Mouse (Mus musculus) cerebellum, postnatal 10 days (tissue): ENCODE measurements around the gene Kcnmb2.

Experiments used
- DNase-seq, 2 experiments: peaks; one replicate each; pipeline ENCODE4 v3.0.0; 2021; ENCODE audit warnings: mixed read lengths in 2 of 2

Kcnmb2 gene

GRCm38 (mm10) chr3:31902504-31903330 lies at the start of gene Kcnmb2:
TSS of gene Kcnmb2 (plus strand) at chr3:31902507.
- DNase-seq: peak; percentile 49 to 69

GRCm38 (mm10) chr3:31863522-31863921 lies 38.8 kb upstream of the Kcnmb2 start:
- DNase-seq: no peak

- DNase-seq: no peak
These were observed 38.2 kb upstream of the Kcnmb2 start for GRCm38 (mm10) chr3:31864070-31864469.

- no peak for DNase-seq
These were observed 30.8 kb upstream of the Kcnmb2 start for GRCm38 (mm10) chr3:31871461-31871860.

GRCm38 (mm10) chr3:31882621-31883131 lies 19.6 kb upstream of the Kcnmb2 start:
- peak in 1 of 2 experiments; percentile 5 for DNase-seq

- no peak for DNase-seq
These were observed 9.7 kb upstream of the Kcnmb2 start for GRCm38 (mm10) chr3:31892653-31893052.

GRCm38 (mm10) chr3:31903506-31903905 lies 1.2 kb downstream of the Kcnmb2 start:
- DNase-seq: peak; percentile 17 to 38

- no peak for DNase-seq
These were observed 1.8 kb downstream of the Kcnmb2 start for GRCm38 (mm10) chr3:31904156-31904555.

GRCm38 (mm10) chr3:31911168-31911567 lies 8.9 kb downstream of the Kcnmb2 start:
- no peak for DNase-seq

- no peak for DNase-seq
These were observed 9.4 kb downstream of the Kcnmb2 start for GRCm38 (mm10) chr3:31911690-31912089.

- peak; percentile 32 to 45 for DNase-seq
These were observed 26.2 kb downstream of the Kcnmb2 start for GRCm38 (mm10) chr3:31928544-31928943.

- no peak for DNase-seq
These were observed 32.4 kb downstream of the Kcnmb2 start for GRCm38 (mm10) chr3:31934704-31935103.

GRCm38 (mm10) chr3:31941478-31941877 lies 39.2 kb downstream of the Kcnmb2 start:
- no peak for DNase-seq

- DNase-seq: no peak
These were observed 51.9 kb downstream of the Kcnmb2 start for GRCm38 (mm10) chr3:31954213-31954612.

GRCm38 (mm10) chr3:31955004-31955403 lies 52.7 kb downstream of the Kcnmb2 start:
- no peak for DNase-seq

- DNase-seq: peak; percentile 65 to 67
These were observed 57.5 kb downstream of the Kcnmb2 start for GRCm38 (mm10) chr3:31959821-31960220.

- DNase-seq: no peak
These were observed 58.9 kb downstream of the Kcnmb2 start for GRCm38 (mm10) chr3:31961175-31961574.

- no peak for DNase-seq
These were observed 60.8 kb downstream of the Kcnmb2 start for GRCm38 (mm10) chr3:31963076-31963475.

- no peak for DNase-seq
These were observed 77.4 kb downstream of the Kcnmb2 start for GRCm38 (mm10) chr3:31979661-31980060.

GRCm38 (mm10) chr3:31982444-31982843 lies 80.1 kb downstream of the Kcnmb2 start:
- DNase-seq: peak; percentile 30 to 31

- DNase-seq: no peak
These were observed 82.8 kb downstream of the Kcnmb2 start for GRCm38 (mm10) chr3:31985103-31985502.

GRCm38 (mm10) chr3:31991526-31992045 lies 89.3 kb downstream of the Kcnmb2 start:
- no peak for DNase-seq

GRCm38 (mm10) chr3:32011566-32011965 lies 109.3 kb downstream of the Kcnmb2 start:
- DNase-seq: no peak
